Mouse (Mus musculus): ENCODE data around the gene Sec11a.
"Not testable (repeated sequence)": the region's sequence is repeated elsewhere in the genome, so short reads cannot be mapped to it uniquely, and the experiment has no call there.

Sec11a gene

DNA sequence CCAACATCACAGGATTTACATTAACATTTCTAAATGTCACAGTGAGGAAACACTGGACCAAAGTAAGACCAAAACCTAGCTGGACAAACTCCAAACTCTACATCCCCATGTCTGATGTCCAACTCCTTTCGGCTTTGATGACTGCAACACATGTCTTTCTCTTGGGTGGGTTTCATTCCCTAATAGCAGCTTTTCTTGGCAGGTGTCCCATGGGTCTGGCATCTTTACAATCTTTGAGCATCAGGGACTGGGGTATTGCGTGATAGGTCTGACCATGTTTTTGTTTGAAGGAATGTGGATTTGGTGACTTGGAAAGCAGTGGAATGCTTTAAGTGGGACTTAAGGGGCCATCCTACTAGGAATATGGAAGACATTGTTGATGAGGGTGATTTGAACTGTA, 9.3 kb upstream of the Sec11a start:
- no peak for DNase-seq (ENCODE audit: inconsistent ontology term)

DNA sequence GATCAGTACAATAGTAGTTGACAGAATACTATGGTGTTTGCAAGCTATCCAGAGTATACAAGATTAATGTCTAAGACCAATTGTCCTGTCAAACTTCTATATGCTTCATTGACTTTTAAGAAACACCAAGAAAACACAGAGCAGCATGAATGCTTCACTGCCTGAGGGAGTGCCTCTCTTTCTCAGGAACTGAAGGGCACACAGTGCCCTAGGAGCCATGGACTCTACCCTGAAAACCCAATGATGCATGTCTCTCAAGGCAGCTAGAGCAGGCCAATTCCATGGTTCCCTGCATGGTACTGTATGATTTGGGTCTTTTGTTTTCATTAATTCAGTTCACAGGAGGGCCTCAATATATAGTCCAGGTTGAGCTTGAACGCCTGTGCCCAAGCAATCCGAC, 6.7 kb upstream of the Sec11a start:
- no peak for DNase-seq (ENCODE audit: inconsistent ontology term)

DNA sequence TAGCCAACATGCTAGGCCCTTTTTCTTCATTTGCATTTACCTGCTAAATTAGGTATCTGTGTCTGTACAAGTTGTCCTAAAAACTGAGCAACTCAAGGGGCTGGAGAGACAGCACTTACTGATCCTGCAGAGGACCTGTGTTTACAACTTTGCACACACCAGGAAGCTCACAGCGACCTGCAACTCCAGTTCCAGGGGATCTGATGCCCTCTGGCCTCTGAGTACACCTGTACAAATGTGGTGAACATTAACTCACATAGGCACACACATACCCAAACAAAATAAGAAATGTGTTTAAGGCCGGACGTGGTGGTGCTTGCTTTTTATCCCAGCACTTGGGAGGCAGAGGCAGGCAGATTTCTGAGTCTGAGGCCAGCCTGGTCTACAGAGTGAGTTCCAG, 4.6 kb upstream of the Sec11a start:
- no peak for DNase-seq (ENCODE audit: inconsistent ontology term)

DNA sequence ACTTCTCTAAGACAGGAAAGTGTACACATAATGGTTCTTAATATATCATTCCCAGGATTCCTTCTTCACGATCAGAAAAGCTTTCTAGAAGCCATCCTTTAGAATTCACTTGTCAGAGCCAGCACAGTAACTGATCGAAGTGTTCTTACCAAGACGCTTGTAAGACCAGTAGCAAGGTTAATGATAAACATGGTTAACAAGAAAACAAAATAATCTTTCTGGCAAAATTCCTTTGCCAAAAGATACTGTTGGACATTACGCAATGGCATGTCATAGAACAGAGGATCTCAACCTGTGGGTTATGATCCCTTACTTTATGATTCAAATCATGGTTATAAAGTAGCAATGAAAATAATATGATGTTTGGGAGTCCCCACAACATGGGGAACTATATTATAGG, 3.9 kb upstream of the Sec11a start:
- no peak for DNase-seq (ENCODE audit: inconsistent ontology term)

DNA sequence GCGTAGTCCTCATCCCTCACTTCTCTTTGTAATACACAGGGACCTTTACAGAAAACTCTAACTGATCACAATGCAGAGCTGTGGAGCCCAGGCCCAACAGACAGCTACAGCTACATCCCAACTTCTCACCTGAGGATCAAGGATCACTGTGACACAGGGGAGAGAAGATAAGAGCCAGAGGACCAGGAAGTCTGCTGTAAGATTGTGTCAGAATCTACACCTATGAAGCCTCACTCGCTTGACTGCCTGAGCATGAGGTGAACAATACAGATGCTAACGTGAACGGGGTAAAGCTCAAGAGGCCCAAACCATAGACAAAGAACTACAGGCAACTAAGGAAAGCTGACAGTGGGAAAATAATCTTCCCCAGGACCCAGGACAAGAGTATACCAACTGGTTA, 7.8 kb downstream of the Sec11a start:
- DNase-seq (ENCODE audit: inconsistent ontology term) = no peak

DNA sequence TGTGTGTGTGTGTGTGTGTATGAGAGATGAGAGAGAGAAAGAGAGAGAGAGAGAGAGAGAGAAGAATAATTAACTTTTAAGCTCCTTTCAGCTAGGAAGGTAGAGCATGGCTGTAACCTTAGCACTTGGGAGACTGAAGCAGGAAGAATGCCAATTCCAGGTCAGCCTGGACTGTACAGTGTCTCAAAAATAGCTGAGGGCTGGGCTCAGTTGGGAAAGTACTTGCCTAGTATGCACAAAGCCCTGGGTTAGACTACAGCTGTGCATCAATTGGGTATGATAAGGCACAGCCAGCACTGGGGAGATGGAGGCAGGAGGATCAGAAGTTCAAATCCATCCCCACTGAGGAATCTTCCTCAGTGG, 10.3 kb downstream of the Sec11a start:
- DNase-seq (ENCODE audit: inconsistent ontology term) = not testable (repeated sequence)

DNA sequence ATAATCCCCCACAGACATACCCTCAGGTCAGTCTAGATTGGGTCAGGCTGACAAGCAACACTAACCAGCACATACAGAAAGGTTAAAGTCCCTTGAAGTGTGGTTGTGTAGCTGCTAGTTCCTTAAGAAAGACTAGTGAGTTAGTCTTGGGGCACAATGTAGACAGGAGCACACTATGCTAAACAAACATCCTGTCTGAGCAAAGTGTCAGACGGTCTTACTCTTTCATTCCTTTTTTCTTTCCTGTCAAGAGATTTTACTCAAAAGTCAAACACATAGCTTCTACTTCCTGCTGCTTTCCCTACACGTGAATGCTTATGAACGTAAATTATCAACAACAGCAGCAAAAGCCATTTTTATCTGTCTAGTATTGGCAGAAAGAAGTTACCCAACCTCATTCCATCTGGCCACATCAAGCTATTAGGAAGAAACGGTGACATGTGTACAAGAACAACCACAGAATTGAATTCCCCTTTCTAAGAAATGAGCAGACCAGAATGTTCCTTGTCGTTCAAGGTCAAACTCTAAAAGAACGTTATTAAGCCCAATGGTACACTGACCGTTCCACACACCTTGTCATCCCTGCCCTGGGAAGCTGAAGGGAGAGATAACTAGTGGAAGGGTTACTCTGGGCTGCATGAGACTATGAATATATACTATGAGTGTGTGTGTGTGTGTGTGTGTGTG, 10.8 kb downstream of the Sec11a start:
- not testable (repeated sequence) for DNase-seq (ENCODE audit: inconsistent ontology term)

DNA sequence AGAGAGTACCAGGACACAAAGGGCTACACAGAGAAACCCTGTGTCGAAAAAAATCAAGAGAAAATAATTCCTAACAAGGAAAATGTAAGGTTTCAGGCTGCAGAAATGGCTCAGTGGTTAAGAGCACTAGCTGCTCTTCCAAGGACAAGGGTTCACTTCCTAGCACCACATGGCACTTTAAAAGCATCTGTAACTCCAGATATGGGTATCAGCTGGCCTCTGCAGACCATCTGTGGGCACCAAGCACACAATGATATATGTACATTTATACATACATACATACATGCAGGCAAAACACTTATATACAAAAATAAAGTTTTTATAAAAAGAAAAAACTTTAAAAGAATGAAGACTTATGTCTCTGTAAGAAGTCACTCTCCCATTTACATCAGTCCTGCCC, 11.7 kb downstream of the Sec11a start:
- no peak for DNase-seq (ENCODE audit: inconsistent ontology term)

DNA sequence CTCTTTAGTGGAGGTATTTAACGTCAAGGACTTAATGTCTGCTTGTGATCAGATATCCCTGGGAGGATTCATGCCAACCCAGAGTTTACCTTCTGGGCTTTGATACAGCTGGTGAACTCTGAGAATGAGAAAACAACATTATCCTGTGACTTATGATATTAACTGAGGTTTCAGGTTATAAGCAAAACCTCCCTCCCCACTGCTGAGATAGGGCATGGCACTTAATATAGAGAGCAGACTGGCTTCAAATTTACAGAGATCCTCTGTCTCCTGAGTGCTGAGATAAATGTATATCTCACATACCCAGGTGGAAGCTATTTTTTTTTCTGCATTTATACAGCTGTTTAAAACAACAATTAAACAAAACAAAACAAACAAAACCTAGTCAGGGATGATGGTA, 14.8 kb downstream of the Sec11a start:
- no peak for DNase-seq (ENCODE audit: inconsistent ontology term)

DNA sequence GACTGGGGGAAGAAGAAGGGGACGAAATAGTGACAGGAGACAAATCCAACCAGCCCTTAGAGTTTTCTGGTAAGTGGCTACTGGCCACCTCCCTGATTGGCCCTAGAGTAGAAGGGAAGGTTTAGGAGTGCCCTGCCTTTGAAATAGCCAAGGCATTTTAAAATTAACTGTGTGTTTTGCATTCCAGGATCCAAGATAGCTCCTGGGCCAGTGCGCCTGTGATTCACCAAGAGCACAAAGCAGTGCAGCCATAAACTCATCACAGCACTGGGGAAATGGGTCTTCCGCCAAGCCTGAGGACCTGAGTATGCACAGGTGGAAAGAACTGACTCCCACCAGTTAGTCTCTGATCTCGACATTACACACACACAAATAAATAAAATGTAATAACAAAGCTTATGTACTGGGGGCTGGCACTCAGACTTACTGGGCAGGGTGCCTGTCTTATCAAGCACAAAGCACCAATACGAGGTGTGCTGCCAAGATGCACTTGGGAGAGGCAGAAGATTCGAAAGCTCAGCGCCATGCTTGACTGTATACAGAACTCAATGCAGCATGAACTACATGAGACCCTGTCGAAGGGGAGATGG, 15.9 kb downstream of the Sec11a start:
- DNase-seq (ENCODE audit: inconsistent ontology term) = no peak

DNA sequence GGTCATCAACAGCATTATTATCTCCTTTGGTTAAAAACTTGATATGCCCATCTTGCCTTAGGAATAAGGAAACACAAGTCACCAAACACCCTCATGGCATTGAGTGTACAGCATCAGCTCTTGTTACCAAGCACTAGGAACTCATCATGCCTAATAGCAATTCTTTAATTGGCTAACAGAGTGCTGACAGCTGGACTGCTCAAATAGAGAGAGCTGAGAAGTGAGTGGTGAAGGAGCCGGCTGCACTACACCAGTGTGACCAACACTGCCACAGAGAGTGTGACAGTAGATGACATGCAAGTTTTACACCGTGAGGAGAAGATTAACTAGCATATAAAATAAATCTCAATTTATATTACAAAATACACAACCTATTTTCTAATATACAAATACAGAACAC, 24.4 kb downstream of the Sec11a start:
- no peak for DNase-seq (ENCODE audit: inconsistent ontology term)

DNA sequence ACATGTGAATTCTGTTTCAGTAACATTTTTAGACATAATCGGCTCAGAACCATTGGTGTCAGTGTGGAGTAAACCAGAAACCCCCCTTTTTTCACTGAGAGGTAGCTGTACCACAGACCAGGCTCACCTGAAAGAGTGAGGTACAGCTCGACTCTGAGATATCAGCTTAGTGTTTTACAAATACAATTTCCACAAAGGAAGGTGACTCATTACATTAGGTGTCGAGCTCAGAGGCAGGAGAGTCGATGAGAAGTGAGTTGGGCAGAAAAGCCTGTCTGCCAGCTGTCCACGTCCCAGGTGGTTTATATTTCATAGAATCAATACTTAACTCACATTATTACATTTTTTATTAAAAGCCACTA, 28.0 kb downstream of the Sec11a start:
- DNase-seq (ENCODE audit: inconsistent ontology term) = no peak

DNA sequence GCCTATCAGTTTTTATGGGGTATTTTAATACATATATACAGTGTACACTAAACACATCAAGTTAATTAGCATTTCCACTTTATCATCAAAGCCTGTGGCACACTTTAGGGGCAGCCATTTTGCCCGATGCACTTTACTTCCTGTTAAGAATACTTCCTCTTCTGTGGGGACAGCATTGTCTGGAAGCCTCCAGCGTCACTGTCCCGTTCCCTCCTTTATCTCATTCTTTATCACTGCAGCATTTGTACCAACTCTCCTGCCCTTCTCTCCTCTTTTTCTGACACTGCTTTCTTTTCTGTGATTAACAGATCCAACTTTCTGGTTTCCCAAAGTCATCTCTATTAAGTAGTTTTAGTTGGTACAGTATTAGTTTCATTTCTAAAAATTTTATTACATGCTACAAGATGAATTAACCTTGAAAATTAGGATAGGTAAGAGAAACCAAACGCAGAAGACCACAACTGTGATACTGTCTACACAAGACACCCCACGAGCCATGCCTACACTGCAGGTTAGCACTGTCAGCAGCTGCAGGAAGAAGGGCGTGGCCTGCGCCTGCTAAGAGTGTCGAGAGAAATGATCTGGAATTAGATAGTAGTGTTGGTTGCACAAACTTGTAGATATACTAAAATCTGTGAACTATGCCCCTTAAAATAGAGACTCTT, 28.5 kb downstream of the Sec11a start:
- no peak for DNase-seq (ENCODE audit: inconsistent ontology term)

DNA sequence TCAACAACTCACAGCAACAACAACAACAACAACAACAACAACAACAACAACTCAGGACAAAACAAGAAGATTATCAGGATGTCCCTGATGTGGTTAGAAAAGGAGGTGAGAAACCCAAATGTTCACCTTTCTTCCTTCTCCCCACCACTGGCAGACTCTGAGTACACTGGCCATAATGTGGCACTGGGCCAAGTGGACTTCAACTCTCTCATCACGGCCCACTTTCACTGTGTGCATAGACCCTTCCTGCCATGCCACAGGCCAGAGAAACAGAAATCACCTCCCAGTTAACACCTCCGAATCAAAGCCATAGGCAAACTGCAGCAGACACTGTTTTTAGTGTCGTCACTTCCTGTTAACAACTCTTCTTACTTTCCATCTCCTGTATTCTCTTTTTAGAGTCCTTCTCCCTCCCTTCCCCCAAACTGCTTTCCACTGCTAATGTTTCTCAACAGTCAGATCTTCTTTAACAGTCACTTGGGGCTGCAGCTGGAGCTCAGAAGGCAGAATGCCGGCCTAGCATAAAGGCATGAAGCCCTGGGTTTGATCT, 29.6 kb downstream of the Sec11a start:
- DNase-seq (ENCODE audit: inconsistent ontology term) = no peak

DNA sequence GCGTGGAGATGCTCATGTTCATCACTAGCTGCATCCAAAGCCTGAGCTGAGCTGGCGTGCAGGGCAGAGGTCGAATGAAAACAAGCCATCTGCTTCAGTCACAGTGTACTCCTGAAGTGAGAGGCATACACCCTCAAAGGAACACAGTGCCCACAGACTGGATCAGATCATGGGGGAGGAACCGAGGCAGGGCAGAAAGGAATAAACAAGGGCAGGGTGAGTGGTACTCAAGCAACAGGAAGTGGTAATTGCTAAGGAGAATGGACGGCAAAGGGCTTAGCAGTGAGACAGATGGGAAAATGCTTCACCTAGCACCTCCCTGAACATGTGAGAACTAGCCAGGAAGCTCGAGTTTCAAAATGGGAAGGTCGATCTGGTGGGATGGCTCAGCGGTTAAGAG, 35.1 kb downstream of the Sec11a start:
- DNase-seq (ENCODE audit: inconsistent ontology term) = no peak

DNA sequence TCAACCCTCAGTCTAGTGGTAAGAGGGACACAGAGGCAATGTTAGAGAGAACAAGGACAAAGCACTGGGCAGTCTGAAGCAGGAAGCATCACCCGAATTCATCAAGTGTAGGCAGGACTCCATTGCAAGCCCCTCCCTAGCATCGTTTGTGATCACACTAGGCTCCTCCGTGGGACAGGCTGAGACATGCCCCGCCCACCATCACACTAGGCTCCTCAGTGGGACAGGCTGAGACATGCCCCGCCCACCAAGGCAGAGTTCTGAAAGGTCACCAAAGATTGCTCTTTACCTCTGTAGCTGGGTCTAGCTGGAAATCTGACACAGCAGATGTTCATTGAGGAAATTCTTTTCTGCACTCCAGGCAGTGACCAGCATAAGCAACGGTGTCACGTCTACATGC, 36.5 kb downstream of the Sec11a start:
- DNase-seq (ENCODE audit: inconsistent ontology term) = no peak

DNA sequence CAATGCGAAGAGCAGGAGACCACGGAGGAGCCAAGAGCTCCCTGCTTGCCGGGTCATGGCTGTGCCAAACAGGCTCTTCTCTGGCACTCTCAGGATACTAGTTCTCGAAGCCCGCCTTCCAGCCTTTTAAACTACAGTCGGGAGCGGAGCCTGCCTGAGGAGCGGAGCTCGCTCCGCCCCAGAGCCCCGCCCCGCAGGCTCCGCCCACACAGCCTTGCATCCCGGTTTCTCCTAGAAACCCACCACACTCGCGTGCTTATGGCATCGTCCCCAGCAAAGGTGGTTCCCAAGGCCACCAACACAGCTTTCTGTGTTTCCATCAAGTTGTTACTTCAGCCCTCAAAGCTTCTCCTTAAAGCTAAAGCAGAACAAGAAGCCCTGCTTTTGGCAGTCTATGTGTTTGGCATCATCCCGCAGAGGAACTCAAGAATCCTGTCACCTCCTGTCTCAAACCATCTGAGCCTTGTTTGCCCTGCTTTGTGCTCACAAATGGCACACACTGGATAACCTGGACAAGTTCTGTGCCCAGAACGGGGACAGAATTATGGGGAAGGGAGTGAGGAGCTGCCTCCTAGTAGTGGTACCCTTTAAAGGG, 42.6 kb downstream of the Sec11a start, which contains the start of gene Nmb:
Nmb (minus strand) TSS at position 156 of the 595 bp plus-strand sequence.
- peak; percentile 70 for DNase-seq (ENCODE audit: inconsistent ontology term)

DNA sequence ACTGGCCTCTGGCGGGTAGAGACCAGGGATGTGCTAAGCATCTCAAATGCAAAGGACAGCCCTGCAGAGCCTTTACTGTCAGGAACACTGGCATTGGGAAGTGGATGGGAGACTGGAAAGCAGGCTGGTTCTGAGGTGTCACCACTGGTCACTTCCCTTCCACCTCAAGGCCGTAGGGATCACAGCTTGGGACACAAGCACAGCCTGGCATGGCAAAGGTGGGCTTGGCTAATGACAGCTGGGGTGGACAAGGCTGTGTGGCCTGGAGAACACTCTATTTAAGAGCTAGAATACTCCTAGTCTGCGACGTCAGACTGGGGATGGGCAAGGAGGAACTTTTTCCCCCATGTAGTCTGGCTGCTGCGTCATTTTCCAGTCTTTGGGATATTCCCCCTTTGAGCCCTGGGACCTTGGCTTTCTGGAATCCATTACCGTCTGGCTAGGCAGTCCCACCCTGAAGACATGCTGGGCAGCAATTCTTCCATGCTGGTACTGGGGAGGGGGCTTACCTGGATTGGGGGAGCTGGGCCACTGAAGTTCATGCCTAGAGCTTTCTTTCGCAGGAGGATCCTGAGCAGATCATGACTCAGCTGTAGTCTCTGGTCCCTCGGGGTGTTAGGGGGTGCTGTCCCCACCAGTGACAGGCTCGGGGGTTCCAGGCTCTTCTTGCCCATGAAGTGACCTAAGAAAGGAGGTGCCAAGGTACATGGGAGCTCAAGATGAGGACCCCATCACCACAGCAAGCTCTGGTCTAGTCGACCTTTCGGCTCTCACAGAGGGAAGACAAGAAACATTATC, 43.8 kb downstream of the Sec11a start:
- DNase-seq (ENCODE audit: inconsistent ontology term) = no peak

DNA sequence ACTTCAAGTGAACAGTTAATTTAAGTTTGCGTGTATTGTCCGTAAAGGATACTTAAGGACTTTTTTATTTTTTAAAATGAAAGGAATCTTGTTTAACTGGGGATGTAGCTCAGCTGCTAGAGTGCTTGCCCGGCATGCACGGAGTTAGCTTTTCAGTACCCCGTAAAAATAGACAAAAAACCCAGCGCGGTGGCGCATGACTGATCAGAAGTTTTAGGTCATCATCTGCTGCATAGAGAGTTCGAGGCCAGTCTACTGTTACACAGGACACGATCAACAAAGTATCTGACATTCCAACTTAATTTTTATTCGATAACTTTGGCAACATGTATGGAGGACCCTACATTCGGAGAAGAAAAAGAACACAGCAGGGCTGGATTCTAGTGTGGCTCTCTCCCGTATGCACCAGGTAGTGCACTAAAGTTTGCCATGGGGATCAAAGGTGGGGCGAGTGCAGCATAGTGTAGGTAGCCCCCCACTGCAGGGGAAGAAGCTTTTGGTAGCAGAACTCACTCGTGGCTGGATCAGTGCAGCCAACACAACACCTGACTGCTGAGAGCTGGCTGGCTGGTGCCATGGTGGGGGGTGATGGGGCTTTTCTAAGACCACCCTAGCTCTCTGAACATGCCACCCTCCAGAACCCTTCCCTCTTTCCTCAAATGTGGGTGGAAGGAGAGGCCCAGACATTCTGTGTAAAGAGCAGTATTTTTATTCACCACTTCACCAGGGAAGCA, 45.9 kb downstream of the Sec11a start:
- DNase-seq (ENCODE audit: inconsistent ontology term) = no peak

DNA sequence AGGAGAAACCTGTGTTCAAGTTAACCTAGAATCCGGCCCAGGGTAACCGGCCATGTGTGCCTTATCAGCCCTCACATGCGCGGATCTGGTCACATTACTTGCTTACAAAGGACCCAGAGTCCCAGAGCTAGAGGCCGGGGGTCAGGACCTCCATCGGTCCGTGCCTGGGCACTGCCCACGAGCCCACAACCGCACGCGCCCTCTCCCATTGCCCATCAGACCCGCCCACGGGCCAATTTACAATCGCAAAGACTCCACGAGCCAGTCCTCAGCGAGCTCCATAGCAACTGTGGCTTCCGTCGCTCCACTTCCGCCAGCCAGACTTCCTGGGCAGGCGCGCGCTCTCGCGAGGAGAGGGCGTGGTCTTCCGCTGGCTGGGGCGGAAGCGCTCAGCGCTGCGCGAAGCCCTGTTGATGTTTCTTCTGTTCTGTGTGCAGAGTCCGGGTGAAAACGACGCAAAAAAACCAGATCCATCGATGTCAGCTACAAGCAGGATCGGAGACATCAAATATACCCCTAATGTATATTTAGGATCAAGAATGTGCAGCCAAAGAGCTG, 46.6 kb downstream of the Sec11a start, which contains the start of gene Wdr73:
Wdr73 (minus strand) TSS at position 326 of the 558 bp plus-strand sequence.
- DNase-seq (ENCODE audit: inconsistent ontology term) = peak; percentile 92

DNA sequence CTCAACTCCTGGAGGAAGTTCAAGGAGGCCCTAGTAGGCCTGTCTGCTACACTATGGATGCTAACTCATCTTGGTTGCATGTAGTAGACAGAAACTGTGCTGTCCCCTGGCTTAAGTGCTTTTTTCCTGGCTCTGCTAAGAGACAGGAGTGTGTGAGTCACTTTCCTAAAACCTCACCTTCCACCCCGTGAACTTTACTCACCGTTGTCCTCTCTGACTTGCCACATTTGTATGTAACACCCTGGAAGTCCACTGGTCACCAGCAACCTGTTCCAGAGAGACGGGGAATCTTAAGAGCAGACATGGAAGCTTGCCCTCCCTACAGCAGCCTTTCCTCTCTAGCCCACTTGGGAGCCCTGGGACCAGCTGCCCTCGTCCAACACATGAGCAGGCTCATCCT, 49.9 kb downstream of the Sec11a start:
- no peak for DNase-seq (ENCODE audit: inconsistent ontology term)

Measured in Muller cell, postnatal 12 days (primary cell).